Mouse (Mus musculus): Measurements from ENCODE around the gene Bet1. TPM values are rescaled to one million over a fixed set of nuclear protein-coding genes. Genes with fewer than 3 reads are reported as not detected.

The Bet1 gene
- 10 to 100 TPM; 49.2 to 60.6 TPM for total RNA-seq (2021)
- polyA plus RNA-seq (2012; rRNA removed): 15.4 and 22.9 TPM in 2 replicates
- long read RNA-seq, transcript Bet1-201 (4 exons, 1,516 nt): major isoform, 24 of 28 reads
- long read RNA-seq, partial matches to known transcripts: 2 of 28 reads
- long read RNA-seq, other reads (novel, unspliced or antisense): 2 of 28 reads

DNA sequence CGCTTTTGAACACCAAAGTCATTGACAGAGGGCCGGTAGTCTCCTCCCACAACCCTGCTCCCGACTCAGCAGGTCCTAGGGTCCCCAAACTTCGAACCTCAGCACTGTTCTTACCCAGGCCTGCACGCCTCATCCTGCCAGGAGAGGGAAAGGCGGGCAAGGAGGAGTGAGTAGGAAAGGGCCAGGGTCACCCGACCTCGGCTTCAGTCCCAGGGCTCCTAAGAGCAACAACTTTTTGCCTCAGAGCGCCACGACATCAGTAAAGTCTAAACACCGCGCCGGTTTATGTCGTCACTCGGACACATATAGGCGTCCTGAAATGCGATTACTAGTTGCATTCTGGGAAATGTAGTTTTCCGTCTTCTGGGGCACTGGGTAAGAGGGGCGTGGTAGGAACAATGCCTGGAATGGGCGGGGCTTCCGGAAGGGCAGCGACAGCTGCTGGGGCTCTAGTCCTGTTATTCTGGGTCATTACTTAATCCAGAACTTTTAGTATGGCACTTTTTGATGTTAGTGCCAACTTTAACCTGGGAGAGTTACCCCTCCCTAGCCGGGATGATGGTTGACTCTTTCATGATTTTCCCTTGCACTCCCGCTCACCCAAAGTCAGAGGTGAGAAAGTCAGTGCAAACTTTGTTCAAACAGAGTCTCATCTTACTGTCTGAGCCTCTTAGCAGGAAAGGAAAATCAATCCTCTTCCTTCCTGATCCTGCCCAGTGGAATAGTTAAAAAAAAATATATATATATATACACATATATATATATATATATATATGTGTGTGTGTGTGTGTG, at the start of gene Bet1:
Gene Bet1, minus strand, starts transcription at position 310 of the 792 bp plus-strand sequence.
- peak; percentile 92 for DNase-seq

DNA sequence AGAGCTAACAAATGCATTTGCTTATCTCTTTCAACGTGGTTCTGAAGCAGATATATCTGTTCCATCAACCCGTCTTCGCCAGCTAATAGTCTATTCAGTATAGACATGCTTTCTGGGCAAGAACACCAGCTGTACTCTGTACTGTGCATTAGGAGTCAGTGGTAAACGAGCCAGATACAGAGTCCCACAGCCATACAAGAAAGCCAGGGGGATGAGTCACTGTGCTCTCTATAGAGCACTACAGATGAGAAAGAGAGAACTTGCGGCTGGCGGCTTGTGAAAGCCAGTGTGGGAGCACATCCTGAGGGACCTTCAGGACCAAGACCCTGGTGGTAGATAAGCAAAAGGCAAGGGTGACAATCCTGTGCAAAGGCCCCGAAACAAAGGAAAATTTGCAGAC, 45.5 kb upstream of the Bet1 start:
- no peak for DNase-seq

DNA sequence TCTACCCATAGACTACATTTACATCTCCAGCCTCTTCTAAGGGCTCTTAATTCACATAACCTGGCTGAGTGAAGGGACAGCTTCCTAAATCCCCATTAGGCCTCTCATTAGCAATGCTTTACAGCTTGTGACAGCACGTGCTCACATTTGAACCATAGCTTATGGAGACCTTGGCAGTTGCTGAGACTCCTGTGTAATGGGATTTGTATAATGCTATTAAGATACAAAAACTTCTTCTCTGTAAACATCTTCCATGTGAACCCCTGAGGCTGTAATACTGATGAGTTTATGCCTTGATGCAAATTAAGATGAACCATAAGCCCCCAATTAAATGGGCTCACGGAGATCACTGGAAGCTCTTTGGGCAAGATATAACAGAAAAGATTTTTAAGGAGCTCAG, 44.4 kb upstream of the Bet1 start:
- no peak for DNase-seq

DNA sequence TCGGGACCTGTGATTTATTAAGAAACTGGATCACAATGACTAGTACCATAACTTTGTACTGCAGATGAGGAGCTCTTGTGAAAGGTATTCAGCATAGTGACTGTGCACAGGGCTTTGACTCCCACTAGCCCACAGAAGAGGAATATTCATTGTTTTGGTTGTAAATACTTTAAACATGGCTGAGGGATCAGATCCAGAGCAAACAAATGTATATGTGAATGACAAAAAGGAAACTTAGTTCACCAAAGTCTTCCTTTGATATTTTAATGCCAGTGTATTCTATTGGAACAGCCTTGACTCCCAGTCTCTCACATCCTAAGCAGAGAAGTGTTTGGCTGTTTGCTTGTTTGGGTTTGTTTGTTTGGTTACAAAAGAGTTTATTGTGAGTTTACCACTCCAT, 31.8 kb upstream of the Bet1 start:
- no peak for DNase-seq

DNA sequence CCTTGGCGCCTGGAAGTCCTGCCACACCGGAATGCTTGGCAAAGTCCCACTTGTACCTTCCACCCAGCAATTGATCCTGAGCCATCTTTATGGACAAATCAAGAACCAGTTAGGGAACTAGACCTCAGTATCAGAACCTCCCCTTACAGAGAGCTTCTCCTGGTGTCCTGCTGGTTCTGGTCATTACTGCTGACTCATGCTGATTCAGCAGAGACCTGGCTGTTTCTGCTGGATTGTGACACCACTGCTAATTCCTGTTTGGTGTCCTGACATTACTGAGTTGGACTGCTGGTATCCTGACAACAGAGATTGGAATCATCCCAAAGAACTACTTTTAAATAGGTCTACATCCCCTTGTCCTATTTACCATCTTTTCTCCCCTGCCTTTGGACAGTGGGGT, 3.7 kb upstream of the Bet1 start:
- no peak for DNase-seq

DNA sequence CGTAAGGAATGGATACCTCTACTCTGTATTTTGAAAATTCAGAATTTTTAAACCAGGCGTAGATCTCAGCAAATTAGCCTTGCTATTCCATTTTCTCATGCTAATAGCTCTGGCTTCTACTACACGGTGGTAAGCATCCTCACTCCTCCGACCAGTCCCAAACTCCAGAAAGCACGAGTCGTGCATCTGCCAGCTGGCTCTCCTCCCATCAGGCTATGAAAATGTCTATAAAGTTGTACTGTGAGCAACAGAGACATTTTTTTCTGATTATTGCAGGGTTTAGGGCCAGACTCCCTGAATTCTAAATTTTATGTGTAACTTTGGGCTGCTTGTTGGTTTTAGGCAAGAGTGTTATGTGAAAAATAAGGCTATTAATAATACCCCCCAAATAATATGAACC, 14.5 kb downstream of the Bet1 start:
- no peak for DNase-seq

DNA sequence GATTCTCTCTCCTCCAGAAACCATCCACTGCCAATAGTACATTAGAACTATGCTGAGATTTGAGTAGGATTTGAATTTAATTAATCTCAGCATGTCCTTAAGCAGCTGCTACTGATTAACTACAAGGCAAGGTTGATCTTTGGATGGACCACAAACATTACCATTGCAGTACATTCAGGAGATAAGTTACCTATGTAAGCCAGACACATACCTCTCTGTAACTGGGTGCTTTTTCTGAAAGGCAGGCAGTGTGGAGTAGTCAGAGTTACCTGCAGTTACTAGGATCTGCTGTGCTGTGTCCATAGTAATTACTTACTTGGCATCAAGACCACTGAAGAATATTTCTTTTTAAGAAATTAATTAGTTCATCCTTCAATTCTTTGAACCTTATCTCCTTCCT, 17.1 kb downstream of the Bet1 start:
- DNase-seq: no peak

DNA sequence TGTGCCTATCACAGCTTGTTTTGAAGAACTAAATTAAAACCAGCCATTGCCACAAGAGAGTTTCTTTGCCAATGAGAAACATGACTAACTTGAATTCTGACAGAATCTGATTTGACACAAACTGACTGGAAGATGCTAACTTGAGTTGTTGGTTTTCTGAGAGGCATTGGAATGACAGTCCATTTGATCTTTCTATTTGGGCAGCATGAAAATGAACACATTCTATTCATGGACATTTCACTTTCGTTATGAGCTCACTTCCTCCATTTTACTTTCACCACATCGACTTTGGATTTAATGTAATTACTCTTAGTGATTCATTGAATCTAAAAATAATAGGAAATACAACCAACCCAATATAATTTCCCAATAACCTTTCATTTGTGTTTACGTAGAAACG, 32.4 kb downstream of the Bet1 start:
- no peak for DNase-seq

DNA sequence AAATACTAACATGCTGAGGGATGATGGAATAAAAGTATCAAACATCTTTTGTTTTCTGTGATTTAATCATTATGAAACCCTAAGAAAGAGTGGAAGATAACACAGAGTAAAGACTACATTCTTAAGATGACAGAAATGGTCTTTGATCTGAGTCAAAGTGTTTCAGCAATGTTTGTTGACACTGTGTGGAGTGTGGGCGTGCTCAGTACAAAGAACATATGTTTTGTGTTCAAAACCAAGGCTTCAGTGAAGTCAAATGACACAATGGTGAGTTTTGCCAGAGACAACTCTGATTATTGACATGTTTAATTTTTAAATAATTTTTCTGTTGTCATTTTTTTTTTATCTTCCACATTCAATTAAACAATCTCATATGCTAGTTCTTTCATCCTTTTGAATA, 33.9 kb downstream of the Bet1 start:
- no peak for DNase-seq

DNA sequence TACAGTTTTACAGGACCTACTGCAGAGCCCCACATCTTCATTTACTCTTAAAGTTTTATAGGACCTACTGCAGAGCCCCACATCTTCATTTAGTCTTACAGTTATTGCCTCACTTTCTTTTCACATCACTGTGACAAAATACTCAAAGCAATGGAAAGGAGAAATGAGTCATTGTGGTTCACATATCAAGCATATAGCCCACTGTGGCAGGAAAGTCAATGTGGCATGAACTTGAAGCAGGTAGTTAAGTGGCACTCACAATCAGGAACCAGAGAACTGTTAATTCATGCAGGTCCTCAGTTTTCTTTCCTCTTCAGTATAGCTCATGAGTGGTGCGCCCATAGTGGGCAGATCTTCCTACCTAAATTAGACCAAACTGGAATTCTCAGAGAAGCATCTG, 39.6 kb downstream of the Bet1 start:
- DNase-seq: no peak

DNA sequence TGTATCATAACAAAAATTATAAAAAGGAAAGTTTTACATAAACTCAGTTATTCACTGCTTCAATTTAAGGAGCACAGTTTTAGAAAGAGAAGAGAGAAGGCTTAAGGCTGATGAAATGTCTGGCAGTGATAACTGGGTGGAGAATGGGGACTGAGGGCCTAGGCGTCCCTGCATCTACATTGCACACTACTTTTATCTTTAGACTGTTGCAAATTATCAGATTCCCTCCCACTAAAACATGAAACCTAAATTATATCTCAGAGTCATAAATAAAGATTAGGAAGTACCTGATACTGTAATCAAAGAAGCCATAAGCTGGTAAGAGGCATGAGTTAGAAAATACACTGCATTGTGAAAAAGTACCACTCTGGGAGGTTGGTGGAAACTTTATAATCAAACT, 45.0 kb downstream of the Bet1 start:
- no peak for DNase-seq

DNA sequence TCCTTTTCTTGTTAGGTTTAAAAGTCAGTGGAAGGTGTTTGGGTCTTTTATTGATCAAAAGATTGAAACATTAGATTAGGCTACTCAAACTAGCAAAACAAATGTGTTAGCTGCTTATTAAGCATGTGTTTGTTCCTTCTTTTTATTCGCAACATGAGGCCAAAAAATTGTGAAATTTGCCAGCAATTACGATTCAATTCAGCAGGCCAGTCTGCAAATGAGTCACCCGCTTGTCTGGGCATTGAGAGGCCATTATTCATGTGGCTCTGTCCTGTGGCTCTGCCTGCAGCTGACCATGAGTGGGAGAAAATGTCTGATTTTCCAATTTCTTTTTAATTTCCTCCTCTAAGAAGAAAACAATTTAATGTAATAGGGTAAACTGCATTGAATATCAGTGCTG, 55.8 kb downstream of the Bet1 start:
- peak; percentile 57 for DNase-seq

Other genes with a start within 250 kb of the Bet1 start
- gene Tfpi2, start 98.1 kb downstream of the Bet1 start, total RNA-seq (2021): 1 to 10 TPM; 2.2 to 3.1 TPM
- 1.1 and 1.4 TPM in 2 replicates for gene Tfpi2, start 98.1 kb downstream of the Bet1 start, polyA plus RNA-seq (2012; rRNA removed)
- gene Gngt1, start 93.2 kb downstream of the Bet1 start, total RNA-seq (2021): not detected
- not detected in 2 replicates for gene Gngt1, start 93.2 kb downstream of the Bet1 start, polyA plus RNA-seq (2012; rRNA removed)
- 10 to 100 TPM; 20.4 to 37.6 TPM for gene Gng11, start 83.1 kb downstream of the Bet1 start, total RNA-seq (2021)
- gene Gng11, start 83.1 kb downstream of the Bet1 start, polyA plus RNA-seq (2012; rRNA removed): 8.8 and 11.8 TPM in 2 replicates

All from adrenal gland, adult 2 months (tissue).